Mouse (Mus musculus) liver, postnatal 0 days (tissue): Measurements from ENCODE around the gene Lrrc20.

ENCODE experiments used
- CTCF ChIP-seq: sonication (generic); IDR thresholded peaks from 2 replicates; pipeline ENCODE4 v1.5.1; 2016; ENCODE audit warnings: antibody characterized with exemption, low read depth
- EP300 ChIP-seq: IDR thresholded peaks from 2 replicates; pipeline ENCODE4 v1.6.1; 2016; ENCODE audit warnings: antibody characterized with exemption, low read depth, mild to moderate bottlenecking

- TF ChIP-seq EP300, result no peak
- no peak for TF ChIP-seq CTCF
Measured at GRCm38 (mm10) chr10:61506381-61507200, 31.0 kb downstream of the Lrrc20 start.
